Mouse (Mus musculus): Measurements from ENCODE around the gene Tnfrsf8. TPM values are rescaled to one million over a fixed set of nuclear protein-coding genes. Genes with fewer than 3 reads are reported as not detected.
A peak's percentile ranks its signal among the peaks of the same experiment; 100 is the strongest.

Tnfrsf8 gene
- polyA plus RNA-seq, 1 experiment from 2014 or later = 0.11 TPM

GRCm38 (mm10) chr4:145236027-145236426 lies 78.9 kb downstream of the Tnfrsf8 start:
- H3K9me3 ChIP-seq = no peaks in the 10 kb centered on the region
- no peak overlapping the region for H3K27ac ChIP-seq
- H3K36me3 ChIP-seq = no peaks in the 10 kb centered on the region
- H3K27me3 ChIP-seq (replicated peaks) = no peaks in the 10 kb centered on the region
- H3K9ac ChIP-seq = no peak overlapping the region
- H3K4me3 ChIP-seq (replicated peaks) = no peak overlapping the region
- H3K4me2 ChIP-seq (replicated peaks) = no peak overlapping the region
- H3K4me1 ChIP-seq (replicated peaks) = 0 out of 2 replicates have a peak, but pooled peaks cover 7% of the 10 kb centered on the region
- WGBS = 84% methylated on average over 7 of the region's 7 CpGs
- ATAC-seq = no peak

GRCm38 (mm10) chr4:145233487-145234228 lies 81.3 kb downstream of the Tnfrsf8 start:
- ATAC-seq = 0 out of 2 replicates have a peak, but pooled peaks have one; percentile 20
- H3K27ac ChIP-seq = no peak overlapping the region
- H3K4me3 ChIP-seq (replicated peaks) = no peak overlapping the region
- H3K9ac ChIP-seq = no peak overlapping the region
- no peaks in the 10 kb centered on the region for H3K27me3 ChIP-seq (replicated peaks)
- H3K4me2 ChIP-seq (replicated peaks) = no peak overlapping the region
- H3K9me3 ChIP-seq = no peaks in the 10 kb centered on the region
- no peaks in the 10 kb centered on the region for H3K36me3 ChIP-seq
- 0 out of 2 replicates have a peak, but pooled peaks cover 7% of the 10 kb centered on the region for H3K4me1 ChIP-seq (replicated peaks)
- WGBS = 42% methylated on average over 3 of the region's 3 CpGs

GRCm38 (mm10) chr4:145231732-145232131 lies 83.2 kb downstream of the Tnfrsf8 start:
- Histone ChIP-seq H3K9me3 (no peaks in the 10 kb centered on the region), H3K4me1 (replicated peaks) (0 out of 2 replicates have a peak, but pooled peaks cover 7% of the 10 kb centered on the region), H3K27ac (no peak overlapping the region), H3K4me3 (replicated peaks) (no peak overlapping the region), H3K36me3 (no peaks in the 10 kb centered on the region), H3K9ac (no peak overlapping the region), H3K4me2 (replicated peaks) (no peak overlapping the region), H3K27me3 (replicated peaks) (no peaks in the 10 kb centered on the region)
- ATAC-seq = no peak
- WGBS = 88% methylated on average over 5 of the region's 5 CpGs

GRCm38 (mm10) chr4:145230647-145231046 lies 84.3 kb downstream of the Tnfrsf8 start:
- no peaks in the 10 kb centered on the region for H3K27me3 ChIP-seq (replicated peaks)
- WGBS = 80% methylated on average over 2 of the region's 2 CpGs
- H3K36me3 ChIP-seq = no peaks in the 10 kb centered on the region
- H3K9ac ChIP-seq = no peak overlapping the region
- no peaks in the 10 kb centered on the region for H3K9me3 ChIP-seq
- no peak for ATAC-seq
- no peak overlapping the region for H3K4me2 ChIP-seq (replicated peaks)
- H3K4me1 ChIP-seq (replicated peaks) = 0 out of 2 replicates have a peak, but pooled peaks cover 7% of the 10 kb centered on the region
- H3K27ac ChIP-seq = no peak overlapping the region
- H3K4me3 ChIP-seq (replicated peaks) = no peak overlapping the region

DNA sequence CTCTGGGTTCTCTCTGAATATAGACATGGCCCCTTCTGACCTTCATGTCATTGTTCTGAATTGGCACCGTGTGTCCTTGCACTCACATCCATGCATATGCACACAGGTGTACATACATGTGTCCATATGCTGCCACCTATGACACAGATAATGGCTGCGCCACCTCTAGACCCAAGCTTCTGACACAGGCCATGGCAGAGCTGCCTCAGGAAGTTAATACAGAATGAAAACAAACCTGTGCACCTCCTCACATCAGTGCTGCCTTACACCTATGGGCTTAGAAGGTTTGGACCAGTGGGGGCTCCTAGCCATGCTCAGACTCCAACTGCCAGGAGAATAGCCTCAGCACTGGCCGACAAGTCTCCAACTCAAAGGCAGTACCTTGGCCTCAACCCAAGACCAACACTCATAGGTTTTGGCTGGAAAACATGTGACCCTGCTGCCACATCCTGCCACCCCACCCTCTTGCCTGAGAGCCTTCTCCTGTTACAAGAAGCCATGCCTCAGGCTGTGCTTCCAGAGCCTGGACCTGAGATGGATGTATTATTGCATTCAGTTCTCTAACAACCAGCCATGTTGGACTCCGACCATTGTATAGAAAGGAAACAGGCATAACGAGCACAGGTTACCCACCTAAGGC lies 85.3 kb downstream of the Tnfrsf8 start:
- Histone ChIP-seq H3K27ac (no peak overlapping the region), H3K4me2 (replicated peaks) (no peak overlapping the region), H3K9me3 (no peaks in the 10 kb centered on the region), H3K27me3 (replicated peaks) (no peaks in the 10 kb centered on the region), H3K9ac (no peak overlapping the region), H3K36me3 (no peaks in the 10 kb centered on the region), H3K4me3 (replicated peaks) (no peak overlapping the region), H3K4me1 (replicated peaks) (0 out of 2 replicates have a peak, but pooled peaks cover 7% of the 10 kb centered on the region)
- ATAC-seq = no peak
- 84% methylated on average over 5 of the region's 5 CpGs for whole genome bisulfite sequencing

GRCm38 (mm10) chr4:145229051-145229450 lies 85.9 kb downstream of the Tnfrsf8 start:
- Histone ChIP-seq H3K36me3 (no peaks in the 10 kb centered on the region), H3K27ac (no peak overlapping the region), H3K4me2 (replicated peaks) (no peak overlapping the region), H3K4me3 (replicated peaks) (no peak overlapping the region), H3K4me1 (replicated peaks) (0 out of 2 replicates have a peak, but pooled peaks cover 7% of the 10 kb centered on the region), H3K27me3 (replicated peaks) (no peaks in the 10 kb centered on the region), H3K9ac (no peak overlapping the region), H3K9me3 (no peaks in the 10 kb centered on the region)
- WGBS = 91% methylated on average over 6 of the region's 6 CpGs
- ATAC-seq = no peak

DNA sequence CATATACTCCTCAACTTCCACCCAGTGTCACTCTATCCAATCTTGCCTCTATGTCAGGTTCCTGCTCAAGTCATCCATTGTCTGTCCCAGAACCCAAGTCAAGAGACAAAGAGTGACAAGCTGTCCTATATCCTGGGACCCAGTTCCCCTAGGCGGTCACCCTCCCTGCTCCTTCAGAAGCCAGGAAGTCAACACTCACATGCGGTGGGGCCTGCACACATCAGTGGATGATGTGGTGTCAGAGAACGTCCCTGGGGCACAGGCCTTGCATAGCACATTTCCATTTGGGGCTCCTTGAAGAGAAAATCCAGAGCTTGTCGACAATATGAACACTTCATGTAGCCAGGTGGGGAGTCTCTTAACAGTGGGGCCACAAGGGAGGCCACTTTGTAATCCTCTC lies 90.4 kb downstream of the Tnfrsf8 start:
- 84% methylated on average over 4 of the region's 4 CpGs for WGBS
- Histone ChIP-seq H3K36me3 (no peaks in the 10 kb centered on the region), H3K27me3 (replicated peaks) (no peaks in the 10 kb centered on the region), H3K9me3 (no peaks in the 10 kb centered on the region), H3K4me1 (replicated peaks) (no peaks in the 10 kb centered on the region), H3K4me2 (replicated peaks) (no peak overlapping the region), H3K9ac (no peak overlapping the region), H3K27ac (no peak overlapping the region), H3K4me3 (replicated peaks) (no peak overlapping the region)
- ATAC-seq = no peak

DNA sequence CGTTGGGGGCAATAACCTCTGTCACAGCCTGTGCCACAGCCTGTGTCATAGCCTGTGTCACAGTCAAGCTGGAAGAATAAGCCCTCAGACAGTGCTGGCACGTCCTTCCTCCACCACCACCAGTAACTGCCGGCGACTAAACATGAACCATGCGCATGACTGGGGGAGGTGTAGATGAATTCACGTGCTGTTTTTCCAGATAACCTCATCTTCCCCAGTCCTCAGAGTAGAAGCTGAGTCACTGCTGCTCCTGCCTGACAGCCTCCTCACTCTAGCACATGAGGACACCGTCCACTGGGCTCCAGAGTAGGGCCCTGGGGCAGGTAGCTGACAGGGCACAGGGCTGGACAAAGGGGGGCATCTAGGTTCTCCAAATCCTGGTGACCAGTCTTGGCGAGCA lies 92.9 kb downstream of the Tnfrsf8 start:
- H3K4me2 ChIP-seq (replicated peaks) = no peak overlapping the region
- WGBS = 77% methylated on average over 8 of the region's 8 CpGs
- H3K27ac ChIP-seq = no peak overlapping the region
- ATAC-seq = peak; percentile 29; the same call in 1 of the 2 replicates
- H3K4me3 ChIP-seq (replicated peaks) = no peak overlapping the region
- H3K27me3 ChIP-seq (replicated peaks) = no peaks in the 10 kb centered on the region
- no peaks in the 10 kb centered on the region for H3K36me3 ChIP-seq
- H3K9me3 ChIP-seq = no peaks in the 10 kb centered on the region
- H3K4me1 ChIP-seq (replicated peaks) = no peaks in the 10 kb centered on the region
- H3K9ac ChIP-seq = no peak overlapping the region

DNA sequence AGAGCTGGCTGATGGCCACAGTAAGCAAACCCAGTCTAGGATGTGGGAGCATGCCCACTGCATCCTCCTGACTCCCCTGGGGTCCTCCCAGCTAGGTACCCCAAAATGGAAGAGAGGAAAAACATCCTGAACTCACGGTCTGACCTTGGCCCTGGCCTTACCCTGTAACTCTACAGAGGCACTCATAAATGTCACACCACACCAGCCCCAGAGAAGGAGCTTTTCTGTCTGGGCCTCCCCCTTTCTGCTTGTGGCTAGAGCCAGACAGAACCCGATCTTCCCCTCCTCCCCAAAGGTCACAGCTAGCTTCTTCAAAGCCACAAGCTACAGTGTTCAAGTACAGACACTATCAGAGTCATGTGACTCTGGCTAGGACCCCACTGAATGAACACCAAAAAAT lies 93.6 kb downstream of the Tnfrsf8 start:
- Histone ChIP-seq H3K4me1 (replicated peaks) (no peaks in the 10 kb centered on the region), H3K4me2 (replicated peaks) (no peak overlapping the region), H3K9me3 (no peaks in the 10 kb centered on the region), H3K27ac (no peak overlapping the region), H3K27me3 (replicated peaks) (no peaks in the 10 kb centered on the region), H3K36me3 (no peaks in the 10 kb centered on the region), H3K9ac (no peak overlapping the region), H3K4me3 (replicated peaks) (no peak overlapping the region)
- 53% methylated on average over 2 of the region's 2 CpGs for WGBS
- no peak for ATAC-seq

- H3K9me3 ChIP-seq = no peaks in the 10 kb centered on the region
- no peak overlapping the region for H3K9ac ChIP-seq
- no peak overlapping the region for H3K4me2 ChIP-seq (replicated peaks)
- H3K36me3 ChIP-seq = no peaks in the 10 kb centered on the region
- H3K27ac ChIP-seq = no peak overlapping the region
- WGBS = 76% methylated on average over 1 of the region's 1 CpGs
- ATAC-seq = peak; percentile 7; the same call in 1 of the 2 replicates
- no peaks in the 10 kb centered on the region for H3K27me3 ChIP-seq (replicated peaks)
- H3K4me3 ChIP-seq (replicated peaks) = no peak overlapping the region
- H3K4me1 ChIP-seq (replicated peaks) = no peaks in the 10 kb centered on the region
Measured at GRCm38 (mm10) chr4:145220001-145220400, 95.0 kb downstream of the Tnfrsf8 start.

GRCm38 (mm10) chr4:145219240-145219985 lies 95.6 kb downstream of the Tnfrsf8 start:
- peak; percentile 55; the same call in 1 of the 2 replicates for ATAC-seq
- Histone ChIP-seq H3K9me3 (no peaks in the 10 kb centered on the region), H3K27ac (no peak overlapping the region), H3K9ac (no peak overlapping the region), H3K4me3 (replicated peaks) (no peak overlapping the region), H3K4me1 (replicated peaks) (no peaks in the 10 kb centered on the region), H3K27me3 (replicated peaks) (no peaks in the 10 kb centered on the region), H3K4me2 (replicated peaks) (no peak overlapping the region), H3K36me3 (no peaks in the 10 kb centered on the region)
- WGBS = 66% methylated on average over 15 of the region's 15 CpGs

DNA sequence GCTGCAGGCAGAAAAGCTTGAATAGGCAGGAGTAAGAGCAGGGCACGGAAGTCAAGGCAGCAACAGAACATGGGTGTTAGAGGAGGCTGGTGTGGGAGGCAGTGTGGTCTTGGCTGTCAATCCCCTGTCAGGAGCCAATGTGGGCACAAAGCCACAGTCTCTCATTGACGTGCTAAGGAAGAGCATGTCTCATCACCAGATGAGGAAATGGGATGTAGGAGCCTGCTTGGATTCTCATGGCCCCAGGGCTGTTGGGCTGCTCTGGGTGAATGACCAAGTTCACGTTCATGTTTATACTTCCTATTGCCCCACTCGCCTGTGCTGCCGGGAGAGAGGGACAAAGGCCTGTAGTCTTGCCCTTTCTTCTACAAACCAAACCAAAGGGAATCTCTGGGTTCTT lies 97.1 kb downstream of the Tnfrsf8 start:
- Histone ChIP-seq H3K4me2 (replicated peaks) (no peak overlapping the region), H3K27ac (no peak overlapping the region), H3K4me1 (replicated peaks) (no peaks in the 10 kb centered on the region), H3K9me3 (no peaks in the 10 kb centered on the region), H3K4me3 (replicated peaks) (no peak overlapping the region), H3K36me3 (no peaks in the 10 kb centered on the region), H3K9ac (no peak overlapping the region), H3K27me3 (replicated peaks) (no peaks in the 10 kb centered on the region)
- WGBS = 76% methylated on average over 5 of the region's 5 CpGs
- ATAC-seq = no peak
